Comparison of ENCODE assay signal across 22 mouse cellular contexts in the genomic region with DNA sequence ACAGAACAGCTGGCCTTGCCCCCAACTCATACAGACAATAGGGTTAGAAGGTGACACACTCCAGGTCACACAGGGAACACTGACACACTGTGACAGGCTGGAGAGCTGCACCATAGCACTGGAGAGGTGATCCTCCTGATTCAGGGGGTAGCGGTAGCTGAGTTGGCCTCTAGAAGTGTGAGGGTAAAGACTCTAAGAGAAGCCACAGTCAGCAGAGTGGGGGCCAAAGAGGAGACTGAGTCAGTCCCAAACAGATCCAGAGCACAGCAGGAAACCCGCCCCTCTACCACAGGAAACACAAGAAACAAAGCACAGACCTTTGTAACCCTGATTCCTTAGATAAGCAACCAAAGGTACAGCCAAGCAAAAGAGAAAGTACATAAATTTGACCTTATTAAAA. TPM values are rescaled to one million over a fixed set of nuclear protein-coding genes. Genes with fewer than 3 reads are reported as not detected.
DNase-seq lines count a peak whose midpoint lies in the region; ATAC-seq and TF ChIP-seq lines count a peak whose summit lies in the region.
"Had no signal": no experiment of that assay in that cellular context is flagged by ENCODE, and none has a peak within 500 bp of the region (broad histone marks: within the 10 kb centered on the region; RNA-seq: fewer than 3 reads in every experiment).

No protein-coding gene starts in this region.

- H3K27ac ChIP-seq in liver, postnatal 0 days (ENCODE audit: low read depth), result peak overlapping the region; percentile 11; the same call in 1 of the 2 replicates
- H3K27ac ChIP-seq in forebrain, embryonic 13.5 days, result no peak overlapping the region
- H3K27ac ChIP-seq: embryonic facial prominence, embryonic 13.5 days; heart, embryonic 10.5 days; limb, embryonic 13.5 days; midbrain, embryonic 15.5 days had no signal

- ATAC-seq in liver, postnatal 0 days, result no peak
- no peak for ATAC-seq in forebrain, embryonic 13.5 days
- ATAC-seq: hindbrain, embryonic 16.5 days; midbrain, embryonic 15.5 days had no signal

- H3K9me3 ChIP-seq in liver, postnatal 0 days (ENCODE audit: low read length), result no peaks in the 10 kb centered on the region; the same call in 1 of the 2 replicates
- H3K9me3 ChIP-seq in forebrain, embryonic 13.5 days (replicated peaks), result no peaks in the 10 kb centered on the region
- H3K9me3 ChIP-seq: heart, embryonic 10.5 days; midbrain, embryonic 15.5 days had no signal

- H3K4me3 ChIP-seq in liver, postnatal 0 days (ENCODE audit: low read depth, low read length), result no peak overlapping the region
- no peak overlapping the region for H3K4me3 ChIP-seq in forebrain, embryonic 13.5 days
- H3K4me3 ChIP-seq: embryonic facial prominence, embryonic 13.5 days; heart, embryonic 10.5 days; limb, embryonic 13.5 days; midbrain, embryonic 15.5 days had no signal

- H3K27me3 ChIP-seq in liver, postnatal 0 days (ENCODE audit: insufficient read depth, low read length), result no peaks in the 10 kb centered on the region
- H3K27me3 ChIP-seq in forebrain, embryonic 13.5 days, result no peaks in the 10 kb centered on the region
- H3K27me3 ChIP-seq: CH12.LX; embryonic facial prominence, embryonic 13.5 days; limb, embryonic 13.5 days; midbrain, embryonic 15.5 days had no signal

- no peak for TF ChIP-seq EP300 in liver, postnatal 0 days (IDR thresholded peaks at IDR 0.05; ENCODE audit: low read depth)

- 0 out of 2 replicates have a peak, but pooled peaks cover 2% of the 10 kb centered on the region for H3K36me3 ChIP-seq in liver, postnatal 0 days (replicated peaks; ENCODE audit: insufficient read depth, low read length)
- peaks cover 55% of the 10 kb centered on the region for H3K36me3 ChIP-seq in forebrain, embryonic 13.5 days (ENCODE audit: poor library complexity, severe bottlenecking)

- H3K4me1 ChIP-seq in liver, postnatal 0 days (ENCODE audit: insufficient read depth), result peaks cover 4% of the 10 kb centered on the region; the same call in 1 of the 2 replicates
- no peaks in the 10 kb centered on the region for H3K4me1 ChIP-seq in forebrain, embryonic 13.5 days
- H3K4me1 ChIP-seq: embryonic facial prominence, embryonic 13.5 days; limb, embryonic 13.5 days; midbrain, embryonic 15.5 days had no signal

- no peak overlapping the region for H3K9ac ChIP-seq in liver, postnatal 0 days (replicated peaks)
- no peak overlapping the region for H3K9ac ChIP-seq in forebrain, embryonic 13.5 days
- H3K9ac ChIP-seq: embryonic facial prominence, embryonic 13.5 days; limb, embryonic 13.5 days; midbrain, embryonic 15.5 days had no signal

- DNase-seq in CD4-positive helper T cell, adult 2 months (ENCODE audit: low read depth, low spot score), result peak; percentile 75
- peak; percentile 33 for DNase-seq in T-cell, adult 2 months (ENCODE audit: low spot score)
- no peak for DNase-seq in liver, postnatal 0 days
- DNase-seq in thymus, postnatal 0 days (ENCODE audit: low spot score), result peak; percentile 72
- no peak for DNase-seq in right cerebral cortex, postnatal 25 days
- DNase-seq in adrenal gland, adult 18-20 months (ENCODE audit: low spot score in 2 of 2), result no peak
- no peak for DNase-seq in adrenal gland, postnatal 4 days (ENCODE audit: low spot score in 2 of 2)
- DNase-seq: adrenal gland, postnatal 25 days; cerebellum, adult 8-10 months; gastrocnemius, postnatal 14 days; kidney, adult 8-10 months; kidney, postnatal 25 days; lung, adult 2 months; lung, postnatal 4 days had no signal

- 70% methylated on average over 2 of the region's 2 CpGs for WGBS in liver, postnatal 0 days (ENCODE audit: insufficient replicate concordance)
- 88% methylated on average over 2 of the region's 2 CpGs for WGBS in forebrain, embryonic 13.5 days

- no peak for TF ChIP-seq CTCF in liver, postnatal 0 days (IDR thresholded peaks at IDR 0.05; ENCODE audit: low read depth)

- no peak overlapping the region for H3K4me2 ChIP-seq in liver, postnatal 0 days (ENCODE audit: low read depth, low read length)
- no peak overlapping the region for H3K4me2 ChIP-seq in forebrain, embryonic 13.5 days
- H3K4me2 ChIP-seq: embryonic facial prominence, embryonic 13.5 days; limb, embryonic 13.5 days; midbrain, embryonic 15.5 days had no signal

RNA-seq across cellular contexts. Expression of a gene that starts 15.8 kb away (rescaled TPM):
- 1.8 and 2.1 TPM in 2 replicates for polyA plus RNA-seq in liver, postnatal 0 days (2015; fragmentation: Nextera tagmentation; extraction: Ambion mirVana)
- polyA plus RNA-seq in thymus, postnatal 0 days (2015; fragmentation: Nextera tagmentation; extraction: Ambion mirVana), result 4.6 and 5.4 TPM in 2 replicates
- polyA plus RNA-seq in forebrain, embryonic 13.5 days (2015; fragmentation: Nextera tagmentation; extraction: Ambion mirVana), result 10.5 and 12.6 TPM in 2 replicates
- total RNA-seq in adrenal gland, adult 18-20 months (2021), result 1 to 10 TPM; 3.1 to 3.4 TPM
- total RNA-seq in adrenal gland, postnatal 4 days (2021), result 1 to 10 TPM; 3.6 TPM

RNA-seq across cellular contexts. Expression of a gene that starts 34.8 kb away (rescaled TPM):
- polyA plus RNA-seq in liver, postnatal 0 days (2015; fragmentation: Nextera tagmentation; extraction: Ambion mirVana), result 47.5 and 48.2 TPM in 2 replicates
- 169 and 186 TPM in 2 replicates for polyA plus RNA-seq in thymus, postnatal 0 days (2015; fragmentation: Nextera tagmentation; extraction: Ambion mirVana)
- polyA plus RNA-seq in forebrain, embryonic 13.5 days (2015; fragmentation: Nextera tagmentation; extraction: Ambion mirVana), result 192 and 198 TPM in 2 replicates
- 100 to 1,000 TPM in 1 of 2 experiments, 10 to 100 TPM in 1; 92.3 to 102 TPM for total RNA-seq in adrenal gland, adult 18-20 months (2021)
- total RNA-seq in adrenal gland, postnatal 4 days (2021), result 100 to 1,000 TPM; 131 to 133 TPM

RNA-seq across cellular contexts. Expression of a gene that starts 34.9 kb away (rescaled TPM):
- polyA plus RNA-seq in liver, postnatal 0 days (2015; fragmentation: Nextera tagmentation; extraction: Ambion mirVana), result 5.1 and 5.4 TPM in 2 replicates
- polyA plus RNA-seq in thymus, postnatal 0 days (2015; fragmentation: Nextera tagmentation; extraction: Ambion mirVana), result 12.8 and 16.8 TPM in 2 replicates
- polyA plus RNA-seq in forebrain, embryonic 13.5 days (2015; fragmentation: Nextera tagmentation; extraction: Ambion mirVana), result 39.2 and 44.2 TPM in 2 replicates
- 10 to 100 TPM; 19.7 to 23.2 TPM for total RNA-seq in adrenal gland, adult 18-20 months (2021)
- 10 to 100 TPM; 23.2 to 24.2 TPM for total RNA-seq in adrenal gland, postnatal 4 days (2021)

RNA-seq across cellular contexts. Expression of a gene that starts 35.8 kb away (rescaled TPM):
- 162 and 173 TPM in 2 replicates for polyA plus RNA-seq in liver, postnatal 0 days (2015; fragmentation: Nextera tagmentation; extraction: Ambion mirVana)
- polyA plus RNA-seq in thymus, postnatal 0 days (2015; fragmentation: Nextera tagmentation; extraction: Ambion mirVana), result 278 and 281 TPM in 2 replicates
- polyA plus RNA-seq in forebrain, embryonic 13.5 days (2015; fragmentation: Nextera tagmentation; extraction: Ambion mirVana), result 456 and 479 TPM in 2 replicates
- 100 to 1,000 TPM; 156 to 173 TPM for total RNA-seq in adrenal gland, adult 18-20 months (2021)
- total RNA-seq in adrenal gland, postnatal 4 days (2021), result 100 to 1,000 TPM; 115 to 125 TPM

RNA-seq across cellular contexts. Expression of a gene that starts 38.5 kb away (rescaled TPM):
- 0.28 TPM in 1 of 2 replicates, not detected in the other for polyA plus RNA-seq in liver, postnatal 0 days (2015; fragmentation: Nextera tagmentation; extraction: Ambion mirVana)
- 0.23 and 0.53 TPM in 2 replicates for polyA plus RNA-seq in thymus, postnatal 0 days (2015; fragmentation: Nextera tagmentation; extraction: Ambion mirVana)
- polyA plus RNA-seq in forebrain, embryonic 13.5 days (2015; fragmentation: Nextera tagmentation; extraction: Ambion mirVana), result 0.65 and 0.68 TPM in 2 replicates
- under 1 TPM in 1 of 2 experiments, not detected in 1; 0.46 TPM for total RNA-seq in adrenal gland, adult 18-20 months (2021)
- not detected for total RNA-seq in adrenal gland, postnatal 4 days (2021)
- total RNA-seq: adrenal gland, postnatal 25 days; CH12.LX; gastrocnemius, postnatal 14 days; heart, postnatal 25 days had no signal

Comparison
In these comparisons a context has a peak if more than half of its experiments do, and no peak if none do; other contexts are left out.
1. DNase-seq: peak in CD4-positive helper T cell, adult 2 months (single experiment), T-cell, adult 2 months (single experiment) and thymus, postnatal 0 days (single experiment); none in liver, postnatal 0 days (single experiment), right cerebral cortex, postnatal 25 days (single experiment), adrenal gland, adult 18-20 months (0 of 2) and adrenal gland, postnatal 4 days (0 of 2).